Mouse (Mus musculus) heart, adult 2 months (tissue): ENCODE data around the gene Ccdc36.

ENCODE experiments used
- CTCF ChIP-seq: fragments of 200-600 bp; IDR thresholded peaks from 2 replicates; pipeline ENCODE4 v1.8.1; 2022; ENCODE audit warnings: antibody characterized with exemption, mild to moderate bottlenecking, moderate library complexity
- POLR2A ChIP-seq: fragments of 200-500 bp; IDR thresholded peaks from 2 replicates; pipeline ENCODE4 v1.6.1; 2011; ENCODE audit warnings: mild to moderate bottlenecking, low read depth, low read length, control low read depth; ENCODE audit not compliant: insufficient read depth

- TF ChIP-seq CTCF (no peak), POLR2A (no peak)
These were observed 32.9 kb downstream of the Ccdc36 start for GRCm38 (mm10) chr9:108395427-108395826.
